Mouse (Mus musculus) kidney, adult 2 months (tissue): ENCODE measurements around the gene Mlip.

Experiments used
- CTCF ChIP-seq: fragments of 200-500 bp; conservative IDR thresholded peaks from 2 replicates; pipeline ENCODE4 v1.5.1; 2011; ENCODE audit warnings: low read depth, mild to moderate bottlenecking, control low read depth, low read length, moderate library complexity, mixed read lengths; ENCODE audit not compliant: insufficient read depth, insufficient read length
- POLR2A ChIP-seq: fragments of 200-500 bp; IDR thresholded peaks from one replicate; pipeline ENCODE4 v1.6.1; 2011; ENCODE audit warnings: low read depth, low read length, control low read depth

DNA sequence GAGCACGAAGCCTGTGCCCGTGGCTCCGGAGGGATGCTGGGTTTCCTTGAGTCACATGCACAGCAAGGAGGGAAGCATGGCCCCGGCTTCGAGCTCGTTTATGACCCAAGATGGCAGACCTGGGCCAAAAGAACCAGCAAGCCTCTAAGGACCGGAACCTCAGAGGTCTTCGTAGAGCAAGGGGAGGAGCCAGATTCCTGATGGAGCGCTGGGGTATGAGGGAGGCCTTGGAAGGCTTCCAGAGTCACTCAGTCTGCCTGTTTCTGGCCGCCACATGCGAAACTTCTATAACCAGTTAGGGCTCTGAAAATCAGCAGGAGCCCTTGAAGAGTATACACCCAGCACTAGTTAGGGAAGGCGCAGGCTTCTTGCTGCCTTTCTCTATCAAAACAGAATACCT is 32.8 kb upstream of the Mlip start:
- TF ChIP-seq CTCF = no peak
- no peak for TF ChIP-seq POLR2A
